Mouse (Mus musculus) liver, embryonic 15.5 days (tissue): ENCODE results near the gene Rabif. TPM values are rescaled to one million over a fixed set of nuclear protein-coding genes. Genes with fewer than 3 reads are reported as not detected.

Experiments
- ATAC-seq: fragments of 200-750 bp; cut with Nextera tagmentation; 2 replicates; pipeline ENCODE4 v1.8.0; 2017; ENCODE audit warnings: moderate number of reproducible peaks, mild to moderate bottlenecking, moderate library complexity; ENCODE audit not compliant: insufficient read depth
- H3K27ac ChIP-seq: fragments of 300-500 bp; sonication (generic); replicated peaks from 2 replicates; pipeline ENCODE4 v1.5.1; 2015; ENCODE audit warnings: mild to moderate bottlenecking, inconsistent platforms
- H3K27me3 ChIP-seq: fragments of 300-500 bp; sonication (generic); 2 replicates; pipeline ENCODE4 v1.6.1; 2015; ENCODE audit warnings: mild to moderate bottlenecking, inconsistent platforms
- H3K36me3 ChIP-seq: fragments of 300-500 bp; sonication (generic); replicated peaks from 2 replicates; pipeline ENCODE4 v1.6.1; 2015; ENCODE audit warnings: moderate library complexity, mild to moderate bottlenecking, inconsistent platforms
- H3K4me1 ChIP-seq: fragments of 300-500 bp; sonication (generic); replicated peaks from 2 replicates; pipeline ENCODE4 v1.6.1; 2015; ENCODE audit warnings: inconsistent platforms
- H3K4me2 ChIP-seq: fragments of 300-500 bp; sonication (generic); 2 replicates; pipeline ENCODE4 v1.6.1; 2015; ENCODE audit warnings: moderate library complexity, mild to moderate bottlenecking, inconsistent platforms
- H3K4me3 ChIP-seq: fragments of 300-500 bp; sonication (generic); replicated peaks from 2 replicates; pipeline ENCODE4 v1.5.1; 2015; ENCODE audit warnings: mild to moderate bottlenecking, inconsistent platforms
- H3K9ac ChIP-seq: fragments of 300-500 bp; sonication (generic); 2 replicates; pipeline ENCODE4 v1.6.1; 2015; ENCODE audit warnings: moderate library complexity, mild to moderate bottlenecking, inconsistent platforms
- H3K9me3 ChIP-seq: fragments of 300-500 bp; sonication (generic); replicated peaks from 2 replicates; pipeline ENCODE4 v1.6.1; 2016; ENCODE audit warnings: inconsistent platforms
- WGBS: fragments of 180-500 bp; shearing (Covaris S2); methylation state at CpG from one replicate; pipeline ENCODE4 v1.1.7; 2015; ENCODE audit warnings: mixed read lengths; ENCODE audit not compliant: insufficient replicate concordance; 5-methylcytosine and 5-hydroxymethylcytosine counted together
- polyA plus RNA-seq: library from polyadenylated mRNA; unstranded; fragments of >200 nt; fragmentation: Nextera tagmentation; extraction: Ambion mirVana; gene quantifications from 2 replicates; pipeline ENCODE4 v1.2.1, GENCODE M21; 2015

The Rabif gene
- polyA plus RNA-seq, 1 experiment from 2014 or later = 15.8 TPM

GRCm38 (mm10) chr1:134555240-134555870, 60.9 kb downstream of the Rabif start:
- peak overlapping the region; percentile 98 for H3K4me2 ChIP-seq
- WGBS = 25% methylated on average over 13 of the region's 13 CpGs
- H3K9ac ChIP-seq = no peak overlapping the region
- no peaks in the 10 kb centered on the region for H3K36me3 ChIP-seq
- peaks cover 3% of the 10 kb centered on the region; the same call in 1 of the 2 replicates for H3K27me3 ChIP-seq
- H3K4me1 ChIP-seq = peaks cover 38% of the 10 kb centered on the region
- no peak for ATAC-seq
- H3K27ac ChIP-seq = no peak overlapping the region
- H3K9me3 ChIP-seq = no peaks in the 10 kb centered on the region
- H3K4me3 ChIP-seq = 0 out of 2 replicates have a peak overlapping the region, but pooled peaks have one; percentile 71

- Histone ChIP-seq H3K27me3 (0 out of 2 replicates have a peak, but pooled peaks cover 2% of the 10 kb centered on the region), H3K36me3 (no peaks in the 10 kb centered on the region), H3K27ac (peak overlapping the region; percentile 53), H3K9me3 (no peaks in the 10 kb centered on the region), H3K4me3 (peak overlapping the region; percentile 71), H3K9ac (peak overlapping the region; percentile 61), H3K4me2 (peak overlapping the region; percentile 98), H3K4me1 (peaks cover 45% of the 10 kb centered on the region)
- WGBS = 1% methylated on average over 46 of the region's 46 CpGs
- peak; percentile 45 for ATAC-seq
Observed at GRCm38 (mm10) chr1:134555871-134556670, 61.6 kb downstream of the Rabif start.

GRCm38 (mm10) chr1:134556671-134557218, 62.3 kb downstream of the Rabif start:
- H3K27ac ChIP-seq = peak overlapping the region; percentile 53
- under 1% methylated on average over 35 of the region's 35 CpGs for WGBS
- peak; percentile 91 for ATAC-seq

More at GRCm38 (mm10) chr1:134556671-134557218, 62.3 kb downstream of the Rabif start:
- H3K36me3 ChIP-seq = no peaks in the 10 kb centered on the region
- peaks cover 52% of the 10 kb centered on the region for H3K4me1 ChIP-seq
- H3K4me3 ChIP-seq = peak overlapping the region; percentile 71
- H3K9me3 ChIP-seq = no peaks in the 10 kb centered on the region
- 0 out of 2 replicates have a peak, but pooled peaks cover 2% of the 10 kb centered on the region for H3K27me3 ChIP-seq
- H3K9ac ChIP-seq = peak overlapping the region; percentile 61
- H3K4me2 ChIP-seq = peak overlapping the region; percentile 98

Other genes starting within 250 kb of the Rabif start
- 5.1 and 6.8 TPM in 2 replicates for gene Myog, start 204.7 kb upstream of the Rabif start, polyA plus RNA-seq
- gene Ppfia4, start 161.7 kb upstream of the Rabif start, polyA plus RNA-seq = 1.8 and 2.1 TPM in 2 replicates
- 49.8 and 53.9 TPM in 2 replicates for gene Tmem183a, start 132.7 kb upstream of the Rabif start, polyA plus RNA-seq
- gene 4933406M09Rik, start 108.7 kb upstream of the Rabif start, polyA plus RNA-seq = not detected in 2 replicates
- gene Cyb5r1, start 89.1 kb upstream of the Rabif start, polyA plus RNA-seq = 17.3 and 17.4 TPM in 2 replicates
- gene Adipor1, start 79.3 kb upstream of the Rabif start, polyA plus RNA-seq = 162 and 178 TPM in 2 replicates
- gene Klhl12, start 39.1 kb upstream of the Rabif start, polyA plus RNA-seq = 35.3 and 39.2 TPM in 2 replicates
- gene Mgat4e, start 55.0 kb downstream of the Rabif start, polyA plus RNA-seq = not detected in 2 replicates
- gene Kdm5b, start 65.5 kb downstream of the Rabif start, polyA plus RNA-seq = 5.6 TPM in 2 replicates
- 0.03 and 0.06 TPM in 2 replicates for gene Syt2, start 152.0 kb downstream of the Rabif start, polyA plus RNA-seq